Mouse (Mus musculus) cerebellum, adult 2 months (tissue): ENCODE measurements around the gene Dnajc27.

ENCODE experiments used
- CTCF ChIP-seq: fragments of 200-500 bp; IDR thresholded peaks from 2 replicates; pipeline ENCODE4 v1.5.1; 2011; ENCODE audit warnings: low read depth, mild to moderate bottlenecking, control low read depth, low read length, moderate library complexity, borderline replicate concordance; ENCODE audit not compliant: insufficient read depth
- POLR2A ChIP-seq: fragments of 200-500 bp; IDR thresholded peaks from 2 replicates; pipeline ENCODE4 v1.6.1; 2011; ENCODE audit warnings: low read length, control low read depth, borderline replicate concordance; ENCODE audit not compliant: insufficient read depth

GRCm38 (mm10) chr12:4039046-4039445 lies 43.3 kb upstream of the Dnajc27 start:
- no peak for TF ChIP-seq CTCF
- TF ChIP-seq POLR2A = no peak
